Mouse (Mus musculus) retina, embryonic 14.5 days (tissue): ENCODE measurements at regions not wholly inside any gene's neighbourhood (a gene's known extent, or its start where the extent isn't known, plus 50 kb on each side); places are given as distances from the start of the nearest gene placed in this dataset.

Experiments
- DNase-seq: peaks from one replicate; pipeline ENCODE4 v3.0.0-alpha.2; 2015; ENCODE audit warnings: low spot score

DNA sequence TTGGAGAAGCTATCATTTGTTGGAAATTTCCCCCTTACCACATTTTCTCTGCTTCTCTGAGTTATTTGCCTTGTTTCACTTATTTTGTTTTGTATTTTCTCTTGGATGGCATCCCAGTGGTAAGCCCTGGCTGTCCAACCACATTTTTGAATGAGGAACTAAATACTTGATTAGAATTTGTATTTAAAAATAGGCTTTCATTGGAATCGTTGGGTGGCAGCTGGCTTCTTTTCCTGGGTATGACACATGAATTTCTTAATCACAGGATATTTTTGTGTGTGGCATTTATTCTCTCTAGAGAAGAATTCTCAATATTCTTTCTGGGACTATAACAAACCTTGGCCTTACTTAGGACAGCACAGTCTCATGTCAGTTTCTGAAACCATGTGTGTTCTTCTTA lies 286.5 kb downstream of the Gm11146 start:
- no peak for DNase-seq

DNA sequence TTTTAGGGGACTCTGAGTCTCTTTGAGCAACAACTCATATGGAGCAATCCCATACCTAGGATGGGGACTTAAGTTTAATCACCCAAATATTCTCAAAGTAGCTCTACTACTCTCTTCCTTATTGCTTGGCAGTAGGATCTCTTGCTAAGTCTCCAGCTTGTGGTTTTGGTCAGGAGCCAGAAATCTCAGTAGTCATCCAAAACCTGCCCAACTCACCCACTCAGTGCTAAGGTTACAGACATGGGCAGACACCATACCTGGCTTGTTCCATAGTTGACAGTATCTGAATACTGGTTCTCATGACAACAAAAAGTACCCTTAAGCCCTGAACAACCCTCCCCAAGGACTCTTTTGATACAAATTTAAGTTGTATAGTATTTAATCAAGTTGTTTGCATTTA lies 288.7 kb downstream of the Gm11146 start:
- DNase-seq: no peak

DNA sequence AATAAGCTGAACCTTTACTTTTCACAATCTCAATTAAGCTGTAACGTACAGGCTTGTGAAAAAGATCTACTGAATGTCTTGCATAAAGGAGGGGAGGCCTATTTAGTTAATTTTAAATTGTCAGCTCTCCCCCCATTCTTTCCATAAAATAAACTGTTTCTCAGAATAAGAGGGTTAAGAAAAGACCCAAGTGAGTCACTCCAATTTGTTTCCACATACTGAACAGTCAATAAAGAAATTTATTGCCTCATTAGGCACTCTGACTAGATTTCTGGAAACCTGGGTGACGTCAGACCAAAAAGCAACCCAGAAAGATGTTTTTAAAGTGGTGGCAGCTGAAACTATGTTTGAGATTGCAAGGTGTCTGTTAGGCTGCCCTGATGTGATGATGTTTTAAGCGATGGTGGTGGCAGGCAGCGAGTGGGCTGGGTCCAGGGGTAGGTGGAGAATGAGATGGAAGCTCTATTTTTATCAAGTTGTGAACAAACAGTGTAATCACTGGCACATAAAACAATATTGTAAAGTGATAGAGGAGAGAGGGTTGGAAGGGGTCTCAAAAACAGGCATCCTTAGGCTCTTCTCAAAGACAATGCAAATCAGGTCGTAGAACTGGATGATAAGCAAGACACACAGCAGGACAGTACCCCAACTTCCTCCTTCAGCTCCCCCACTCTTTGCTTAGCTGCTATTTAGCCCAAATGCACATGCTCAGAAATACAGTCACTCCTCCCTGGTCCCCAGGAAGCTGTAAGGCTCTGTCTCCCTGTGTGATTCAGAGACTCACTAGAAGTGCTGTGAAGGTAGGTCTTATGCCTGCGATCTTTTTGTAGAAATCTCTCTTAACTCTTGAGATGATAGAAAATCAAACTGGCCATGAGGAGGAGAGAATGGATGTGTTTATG lies 288.0 kb downstream of the Usp25 start:
- peak; percentile 37 for DNase-seq

DNA sequence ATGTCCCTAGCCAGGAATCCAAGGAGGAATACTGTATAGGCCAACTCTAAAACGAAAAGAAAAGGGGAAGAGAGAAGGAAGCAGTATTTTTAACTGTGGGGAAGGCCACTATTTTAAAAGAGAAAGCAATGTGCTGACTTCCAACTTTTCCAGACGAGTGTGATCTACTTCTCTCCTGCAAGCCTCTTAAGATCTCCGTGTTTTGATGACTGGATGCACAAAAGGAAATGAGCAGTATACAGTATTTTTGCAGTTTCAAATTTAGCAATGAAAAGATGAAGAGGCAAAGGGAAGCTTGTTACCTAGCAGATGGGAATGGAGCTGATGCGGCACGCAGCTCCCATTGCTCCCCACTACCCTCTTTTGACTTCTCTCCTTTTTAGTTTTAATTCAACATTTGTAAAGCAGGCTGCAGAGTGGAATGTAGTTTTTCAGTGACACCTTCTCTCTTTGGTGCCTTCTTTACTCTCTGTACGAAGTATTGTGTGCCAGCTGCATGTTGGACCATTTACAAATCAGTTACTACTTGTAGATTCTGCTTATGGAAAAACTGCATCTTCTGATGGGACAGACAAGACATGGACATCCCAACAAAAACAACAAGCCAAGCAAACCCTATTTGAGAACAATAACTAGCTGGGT lies 287.2 kb downstream of the Usp25 start:
- no peak for DNase-seq

DNA sequence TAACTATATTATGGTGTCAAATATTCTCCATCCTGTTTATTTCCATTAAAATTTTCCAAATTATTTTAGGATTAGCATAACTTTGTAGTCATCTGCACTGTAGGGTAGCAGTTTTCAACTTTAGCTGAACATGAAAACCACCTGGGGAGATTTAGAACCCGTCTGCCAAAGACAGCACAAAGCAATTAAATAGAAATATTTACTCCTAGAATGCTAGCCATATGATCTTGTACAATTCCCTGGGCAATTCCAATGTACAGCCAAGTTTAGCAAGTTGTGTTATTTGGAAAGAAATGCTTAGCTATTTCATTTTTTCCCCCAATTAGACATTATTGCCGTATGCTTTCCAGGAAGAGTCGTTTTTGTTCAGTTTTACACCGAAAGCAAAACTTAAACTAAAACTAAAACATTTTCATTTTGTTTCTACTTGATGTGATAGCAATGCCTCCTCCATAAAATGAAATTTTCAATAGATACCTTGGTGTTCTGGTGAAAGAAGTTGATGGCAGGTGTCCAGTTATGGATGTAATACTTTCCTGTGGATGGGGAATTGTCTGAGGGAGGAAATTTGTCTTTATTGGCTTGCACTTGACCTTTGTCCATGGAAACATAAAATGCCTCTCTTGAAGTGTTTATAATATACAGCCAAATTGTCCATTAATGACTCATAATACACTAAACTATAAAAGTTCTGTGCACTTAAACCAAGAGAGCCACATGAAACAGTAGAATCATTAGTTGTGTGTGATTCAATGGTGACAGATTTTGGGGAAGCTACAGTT lies 282.3 kb downstream of the Usp25 start:
- no peak for DNase-seq

DNA sequence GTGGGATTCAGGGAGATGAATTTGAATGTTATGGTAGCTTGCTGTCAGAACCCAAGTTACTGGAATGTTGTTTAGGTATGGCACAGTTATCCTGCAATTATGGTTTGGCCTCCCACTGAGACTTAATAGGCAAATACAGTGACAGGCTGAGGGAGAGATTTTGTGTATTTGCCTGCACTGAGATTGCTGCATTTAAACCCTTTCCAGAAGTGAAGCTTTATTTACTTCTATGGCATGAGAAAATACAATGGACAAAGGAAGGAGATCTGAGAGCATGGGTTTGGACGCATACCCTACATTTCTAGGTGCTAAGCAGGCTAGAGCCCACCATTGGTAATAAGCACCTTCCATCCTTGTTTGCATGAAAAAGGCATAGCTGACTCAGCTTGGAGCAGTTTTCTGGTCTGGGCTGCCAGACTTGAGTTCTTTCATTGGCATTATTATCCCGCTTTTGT lies 278.8 kb downstream of the Usp25 start:
- peak; percentile 22 for DNase-seq

DNA sequence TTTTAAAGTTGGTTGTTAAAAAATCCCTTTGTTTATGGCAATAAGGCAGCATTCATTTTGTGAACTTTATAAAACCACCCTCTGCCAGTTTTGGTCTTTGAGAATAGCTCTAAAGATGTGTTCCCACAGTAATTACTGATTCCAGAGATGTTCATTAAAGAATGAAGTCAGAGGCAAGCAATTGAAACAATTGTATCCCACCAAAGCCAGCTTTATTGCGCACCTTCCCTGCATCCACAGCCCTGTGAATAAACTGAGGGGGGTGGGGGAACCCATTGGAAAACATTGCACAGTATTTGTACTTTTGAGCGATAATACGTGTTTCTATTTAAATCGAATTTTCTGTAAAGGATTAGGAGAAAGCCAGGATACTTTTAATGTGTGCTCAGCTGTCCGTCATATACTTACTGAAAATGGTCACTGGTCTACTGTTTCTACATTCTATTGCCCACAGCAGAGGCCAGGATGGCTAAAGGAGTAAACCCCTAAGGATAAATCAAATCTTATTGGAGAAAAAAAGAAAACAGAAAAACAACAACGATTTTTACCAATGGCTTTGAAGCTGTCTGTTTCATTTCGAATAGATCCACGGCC lies 278.3 kb downstream of the Usp25 start:
- no peak for DNase-seq

DNA sequence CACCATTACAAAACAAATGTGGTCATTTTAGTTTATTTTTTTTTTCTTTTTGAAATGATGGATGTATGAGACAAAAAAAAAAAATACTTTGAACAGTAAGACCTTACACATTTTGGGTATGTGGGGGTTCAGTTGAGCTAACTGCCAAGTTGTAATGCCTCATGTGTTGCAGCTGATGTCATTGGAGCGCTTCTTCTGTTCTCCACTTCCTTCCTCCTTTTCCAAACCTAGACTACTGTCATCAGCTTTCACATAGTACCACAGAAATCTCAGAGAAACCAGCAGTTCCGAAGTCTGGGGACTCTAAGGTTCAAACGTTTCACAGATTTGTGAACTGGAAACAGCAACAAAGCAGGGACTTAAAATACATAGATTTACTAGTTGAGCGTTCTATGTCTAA lies 270.7 kb downstream of the Usp25 start:
- no peak for DNase-seq

DNA sequence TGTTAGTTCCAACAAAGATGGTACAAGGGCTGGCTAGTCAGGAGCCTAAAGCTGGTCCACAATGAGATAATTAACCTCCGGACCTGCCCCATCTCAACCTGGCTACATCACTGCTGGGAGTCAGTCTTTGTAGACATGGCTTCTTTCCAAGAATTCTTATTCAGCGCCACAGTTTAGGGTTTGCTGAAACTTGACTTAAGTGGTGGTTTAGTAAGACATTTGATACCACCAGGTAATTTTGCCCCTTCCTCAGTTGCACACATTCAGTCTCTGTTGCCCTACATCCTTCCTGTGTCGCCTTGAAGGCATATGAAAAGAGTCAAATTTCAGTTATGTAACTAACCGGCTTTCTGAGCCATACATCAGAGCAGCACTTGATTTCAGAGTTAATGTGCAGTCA lies 266.4 kb downstream of the Usp25 start:
- DNase-seq: no peak

DNA sequence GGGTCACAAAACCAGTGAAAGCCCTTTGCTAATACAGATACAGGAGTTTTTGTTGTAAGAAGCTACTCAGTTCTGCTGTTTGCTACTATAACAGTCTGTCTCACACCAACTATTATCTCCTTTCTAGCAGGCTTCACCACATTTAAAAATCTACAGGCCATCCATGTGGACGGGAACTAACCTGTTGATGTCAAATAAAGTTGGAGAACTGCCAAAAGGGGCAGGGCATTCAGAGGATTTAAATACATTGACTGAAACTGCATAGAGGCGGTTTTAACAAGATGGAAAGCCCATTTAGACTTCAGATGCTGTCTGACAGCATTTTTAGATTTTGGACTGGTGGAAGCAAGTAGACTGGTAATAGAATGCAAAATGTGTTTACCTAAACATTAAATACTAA lies 266.0 kb downstream of the Usp25 start:
- no peak for DNase-seq

DNA sequence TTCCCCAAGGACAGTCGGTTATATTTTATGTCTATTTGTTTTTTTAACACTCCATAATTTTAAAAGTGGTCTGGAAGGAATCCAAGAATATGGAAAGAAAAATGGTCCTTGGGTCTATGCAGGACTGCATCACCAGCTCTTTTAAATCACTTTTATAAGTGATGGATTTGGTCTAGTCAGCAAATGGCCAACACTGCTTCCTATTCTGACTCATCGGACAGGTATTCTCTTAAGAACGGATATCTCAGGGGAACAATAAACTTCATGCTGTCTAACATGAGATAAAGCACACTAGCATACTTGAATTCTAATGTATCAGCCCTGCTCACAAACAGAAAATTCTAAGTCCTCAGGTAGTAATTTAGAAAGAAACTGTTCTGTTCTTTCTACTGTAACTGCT lies 259.8 kb downstream of the Usp25 start:
- DNase-seq: no peak

DNA sequence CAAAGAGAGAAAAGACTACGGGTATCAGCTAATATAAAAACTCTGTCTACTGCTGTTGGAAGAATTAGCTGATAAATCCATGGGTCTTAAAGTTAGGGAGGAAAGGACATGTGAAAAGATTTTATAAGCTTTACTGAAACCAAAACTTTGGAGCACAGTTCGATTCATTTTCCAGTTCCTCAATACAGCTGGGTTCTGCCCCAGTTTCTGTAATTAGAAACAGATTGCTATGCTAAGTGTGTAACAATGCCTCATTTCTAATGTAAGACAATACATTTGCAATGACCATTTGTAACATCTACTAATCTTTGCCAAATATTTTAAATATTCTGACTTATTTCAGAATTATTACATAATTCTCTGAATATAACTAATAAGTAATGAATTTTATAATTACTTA lies 255.4 kb downstream of the Usp25 start:
- DNase-seq: no peak

DNA sequence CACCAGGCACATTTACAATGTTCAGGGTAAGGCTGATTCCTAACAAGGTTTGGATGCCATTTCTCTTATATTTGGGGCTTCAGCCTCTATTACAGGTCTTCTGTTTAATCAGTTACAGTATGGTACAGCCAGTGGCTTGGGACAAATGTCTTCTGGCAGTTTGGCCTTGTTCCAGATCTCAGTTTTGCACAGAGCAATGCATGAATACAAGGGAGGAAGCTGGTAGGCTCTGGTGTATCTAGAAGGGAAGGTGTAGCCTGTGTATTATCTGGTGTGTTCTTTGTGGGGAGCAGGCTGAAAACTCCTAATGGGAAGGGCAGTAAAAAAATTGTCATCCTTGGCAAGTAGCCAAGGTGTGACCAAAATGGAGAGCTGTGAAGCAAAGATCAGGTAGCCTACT lies 254.2 kb downstream of the Usp25 start:
- no peak for DNase-seq

DNA sequence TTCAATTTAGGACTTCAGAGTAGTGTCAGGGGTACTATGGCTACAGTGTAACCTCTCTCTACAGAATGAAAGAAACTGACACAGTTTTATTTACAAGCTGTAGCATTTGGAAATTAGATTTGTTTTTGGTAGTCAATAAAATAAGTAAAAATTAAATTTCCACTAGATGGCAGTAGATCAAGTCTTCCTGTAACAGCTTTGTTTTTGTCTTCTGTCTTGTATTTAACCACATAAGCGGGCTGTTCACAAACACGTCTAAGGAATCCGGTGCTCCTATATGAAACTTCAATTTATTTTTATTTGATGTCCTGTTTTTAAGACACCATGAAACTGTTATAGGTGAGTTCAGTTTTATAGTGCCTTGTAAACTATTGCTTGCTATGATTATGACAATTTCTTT lies 238.8 kb downstream of the Usp25 start:
- peak; percentile 68 for DNase-seq

DNA sequence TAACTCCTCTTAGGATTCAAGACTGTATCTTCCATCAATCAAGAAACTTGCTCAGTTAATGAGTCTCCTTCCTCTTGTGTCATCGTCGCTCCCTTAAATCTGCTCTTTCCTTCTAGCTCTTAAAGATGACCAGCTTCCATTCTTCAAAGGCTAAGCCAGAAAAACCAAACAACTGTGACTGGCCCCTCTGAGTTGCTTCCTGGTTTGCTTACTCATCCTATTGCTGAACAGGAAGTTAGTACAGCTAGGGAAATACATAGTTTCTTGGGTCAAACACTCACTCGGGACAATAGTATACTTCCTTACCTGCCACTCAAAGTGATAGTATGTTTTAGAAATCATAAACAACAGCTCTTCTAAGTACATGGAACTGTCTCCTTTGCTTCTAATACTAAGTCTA lies 237.9 kb downstream of the Usp25 start:
- DNase-seq: no peak

DNA sequence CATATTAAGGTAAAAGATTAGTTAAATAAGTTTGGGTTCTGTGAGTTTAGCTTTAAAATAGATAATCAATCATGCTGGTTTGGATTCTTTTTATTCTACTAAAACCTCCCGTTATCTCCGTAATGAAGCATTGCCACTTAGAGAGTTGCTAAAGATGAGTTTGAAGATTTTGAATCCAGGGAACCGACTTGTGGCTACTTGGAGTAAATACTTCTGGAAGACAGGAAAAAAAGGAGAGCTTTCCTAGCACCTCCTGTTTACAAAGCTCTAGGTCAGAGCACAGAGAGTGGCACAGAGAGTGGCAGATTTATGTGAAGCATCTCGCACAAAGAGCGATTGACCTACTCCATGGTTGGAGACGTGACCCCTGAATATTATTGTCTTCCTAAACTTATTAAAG lies 227.4 kb downstream of the Usp25 start:
- no peak for DNase-seq

DNA sequence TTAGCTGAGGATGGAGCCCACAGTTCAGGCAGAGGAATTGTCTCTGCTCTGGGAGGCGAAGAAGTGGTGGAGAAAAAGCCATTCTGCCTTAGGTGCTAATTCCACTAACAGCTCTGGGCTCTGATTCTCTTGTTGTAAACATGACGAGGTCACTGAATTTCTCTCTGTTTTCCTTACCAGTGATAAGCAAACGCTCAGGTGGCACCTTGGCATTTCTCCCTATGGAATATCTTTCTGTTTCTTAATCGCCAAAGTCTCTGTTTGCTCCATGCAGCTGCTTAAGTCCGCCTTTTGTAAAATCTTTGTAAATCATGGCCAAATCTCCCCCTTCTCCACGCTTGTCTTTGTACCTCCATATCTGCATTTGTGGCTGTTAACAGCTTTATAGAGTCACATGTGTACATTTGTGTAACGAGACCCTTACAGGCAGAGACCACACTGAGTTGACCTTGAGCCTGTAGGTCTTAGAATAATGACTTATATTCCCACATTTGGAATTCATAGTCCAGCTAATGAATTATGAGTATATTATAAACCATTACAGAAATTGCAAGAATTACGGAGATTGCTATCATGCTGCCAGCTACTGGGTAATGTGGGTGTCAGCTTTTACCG lies 225.8 kb downstream of the Usp25 start:
- DNase-seq: no peak

DNA sequence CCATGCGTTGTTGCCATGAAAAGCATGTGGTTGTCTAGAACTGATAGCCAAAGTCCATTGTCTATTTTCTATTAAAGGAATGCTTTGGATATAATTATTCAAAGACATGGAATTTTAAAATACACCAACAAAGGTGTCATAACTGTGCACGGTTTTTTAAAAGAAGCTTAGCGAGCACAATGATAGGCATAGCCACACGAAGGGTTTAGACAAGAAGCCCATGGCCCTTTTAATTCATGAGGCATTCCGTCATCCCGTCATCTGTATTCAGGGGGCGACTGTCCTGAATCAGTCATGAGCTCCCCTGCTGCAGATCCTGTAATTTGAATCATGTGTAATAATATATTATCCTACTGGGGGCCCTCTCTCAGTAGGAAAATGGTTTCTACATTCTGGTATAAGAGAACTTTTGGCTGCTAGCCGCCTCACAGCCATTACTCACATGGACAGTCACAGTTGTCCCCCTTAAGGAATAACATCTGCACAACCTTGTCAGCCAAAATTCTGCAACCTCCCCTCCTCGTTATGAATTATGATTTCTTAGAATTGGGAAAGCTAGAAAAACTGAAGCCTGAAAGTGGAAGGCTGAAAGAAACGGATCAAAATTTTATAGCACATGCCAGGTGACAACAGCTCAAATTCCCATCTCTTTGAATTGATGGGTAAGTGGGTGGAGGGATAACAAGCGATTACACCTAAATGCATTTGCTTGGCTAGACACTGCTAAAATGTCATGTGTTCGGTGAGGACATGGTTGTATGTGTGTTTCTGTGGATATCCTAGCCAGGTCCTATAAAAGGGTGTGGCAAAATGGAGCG lies 225.1 kb downstream of the Usp25 start:
- no peak for DNase-seq

DNA sequence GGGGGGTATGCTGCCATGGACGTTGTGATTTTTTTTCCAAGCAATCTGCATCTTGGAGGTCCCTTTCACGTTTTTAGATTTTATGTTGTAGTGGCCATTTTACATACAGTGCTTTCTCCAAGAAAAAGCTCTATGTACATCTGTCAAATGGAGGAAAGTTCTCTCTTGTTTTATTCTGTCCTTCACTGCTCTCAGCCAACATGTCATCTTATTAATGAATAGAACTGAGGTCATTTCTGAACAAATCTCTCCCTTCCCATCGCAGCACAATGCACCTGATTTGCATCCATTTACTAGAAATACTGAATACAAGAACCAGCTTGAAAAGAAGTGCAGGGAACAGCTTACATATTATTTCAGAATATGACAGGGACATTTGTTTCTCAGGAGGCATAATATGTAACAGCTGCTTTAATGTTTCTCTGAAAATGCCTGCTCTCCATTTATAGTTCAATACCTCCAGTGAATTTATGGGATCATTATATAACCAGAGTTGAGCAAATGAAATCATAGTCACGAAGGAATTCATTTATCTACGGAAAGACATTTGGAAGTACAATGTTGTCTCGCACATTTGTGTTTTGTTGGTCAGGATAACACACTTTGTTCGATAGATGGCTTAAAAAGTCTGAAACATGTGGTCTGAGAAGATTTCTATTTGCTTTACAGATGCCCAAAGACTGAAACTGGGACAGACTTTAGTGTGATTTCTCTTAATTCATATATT lies 224.3 kb downstream of the Usp25 start:
- no peak for DNase-seq

DNA sequence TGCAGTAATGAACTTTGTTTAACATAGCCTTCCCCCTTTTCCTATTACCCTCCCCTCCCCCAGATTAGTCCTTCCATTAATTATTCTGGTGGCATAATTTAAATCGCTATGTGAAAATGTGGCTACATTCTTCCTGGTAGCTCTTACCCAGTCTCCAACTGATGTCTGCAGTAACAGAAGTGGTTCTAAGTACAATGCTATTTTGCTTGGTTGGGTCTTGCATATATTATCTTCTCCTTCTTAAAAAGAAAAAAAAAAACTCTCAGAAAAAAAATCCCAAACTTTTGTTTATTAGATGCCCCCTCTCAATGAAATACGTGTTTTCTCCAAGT lies 223.7 kb downstream of the Usp25 start:
- DNase-seq: no peak
